Mouse (Mus musculus) midbrain, embryonic 10.5 days (tissue): ENCODE results near the gene Rrp12. TPM values are rescaled to one million over a fixed set of nuclear protein-coding genes. Genes with fewer than 3 reads are reported as not detected.
"Not testable (repeated sequence)": the region's sequence is repeated elsewhere in the genome, so short reads cannot be mapped to it uniquely, and the experiment has no call there.

Experiments
- DNase-seq: peaks from one replicate; pipeline ENCODE4 v3.0.0-alpha.2; 2017; ENCODE audit warnings: low spot score
- H3K27ac ChIP-seq: fragments of 300-500 bp; sonication (generic); replicated peaks from 2 replicates; pipeline ENCODE4 v1.5.1; 2016; ENCODE audit warnings: mild to moderate bottlenecking
- H3K27me3 ChIP-seq: fragments of 300-500 bp; sonication (generic); 2 replicates; pipeline ENCODE4 v1.6.1; 2016; ENCODE audit warnings: low read depth, mild to moderate bottlenecking; ENCODE audit not compliant: poor library complexity, severe bottlenecking
- H3K36me3 ChIP-seq: fragments of 300-500 bp; sonication (generic); 2 replicates; pipeline ENCODE4 v1.6.1; 2016; ENCODE audit warnings: mild to moderate bottlenecking, moderate library complexity
- H3K4me1 ChIP-seq: fragments of 300-500 bp; sonication (generic); 2 replicates; pipeline ENCODE4 v1.6.1; 2016
- H3K4me3 ChIP-seq: fragments of 300-500 bp; sonication (generic); 2 replicates; pipeline ENCODE4 v1.5.1; 2016; ENCODE audit warnings: mild to moderate bottlenecking, moderate library complexity
- H3K9me3 ChIP-seq: fragments of 300-500 bp; sonication (generic); replicated peaks from 2 replicates; pipeline ENCODE4 v1.6.1; 2016; ENCODE audit warnings: mild to moderate bottlenecking
- WGBS: fragments of 180-500 bp; shearing (Covaris S2); methylation state at CpG from one replicate; pipeline ENCODE4 v1.1.7; 2016; 5-methylcytosine and 5-hydroxymethylcytosine counted together
- polyA plus RNA-seq: library from polyadenylated mRNA; unstranded; fragments of >200 nt; fragmentation: Nextera tagmentation; extraction: Ambion mirVana; gene quantifications from 2 replicates; pipeline ENCODE4 v1.2.1, GENCODE M21; 2016

Gene Rrp12
- polyA plus RNA-seq, 1 experiment from 2014 or later: 35.4 TPM

DNA sequence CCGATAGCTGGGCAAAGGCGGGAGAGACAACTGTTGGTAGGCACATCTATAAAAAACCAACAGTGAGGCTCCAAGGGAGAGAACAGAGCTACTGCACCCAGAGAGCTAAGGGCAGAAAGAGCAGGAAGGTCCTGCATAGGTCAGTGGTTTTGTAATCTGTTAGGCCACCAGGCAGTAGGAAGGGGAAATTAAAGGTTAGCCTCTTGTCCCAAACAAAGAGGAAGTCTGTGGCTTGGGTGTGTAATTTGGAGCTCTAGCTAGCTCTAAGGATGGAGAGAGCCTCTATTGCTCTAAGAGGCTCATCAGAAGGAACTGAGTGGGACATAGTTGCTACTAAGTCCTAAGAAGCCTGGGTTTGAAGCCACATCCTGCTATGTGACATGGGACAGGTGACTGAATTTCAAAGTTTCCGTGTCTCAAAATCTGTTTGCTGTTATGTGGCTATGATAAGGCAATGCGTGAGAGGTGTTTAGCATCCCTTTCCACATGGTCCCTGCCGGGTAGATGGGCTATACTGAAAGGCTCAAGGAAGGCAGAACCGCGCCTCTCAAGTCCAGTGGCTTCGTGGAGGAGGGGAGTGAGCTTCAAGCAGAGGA lies 4.6 kb upstream of the Rrp12 start:
- WGBS: 90% methylated on average over 8 of the region's 8 CpGs
- H3K9me3 ChIP-seq: no peaks in the 10 kb centered on the region
- H3K27ac ChIP-seq: no peak overlapping the region
- no peak overlapping the region for H3K4me3 ChIP-seq
- H3K4me1 ChIP-seq: peaks cover 10% of the 10 kb centered on the region
- DNase-seq: no peak
- no peaks in the 10 kb centered on the region for H3K27me3 ChIP-seq
- H3K36me3 ChIP-seq: no peaks in the 10 kb centered on the region

DNA sequence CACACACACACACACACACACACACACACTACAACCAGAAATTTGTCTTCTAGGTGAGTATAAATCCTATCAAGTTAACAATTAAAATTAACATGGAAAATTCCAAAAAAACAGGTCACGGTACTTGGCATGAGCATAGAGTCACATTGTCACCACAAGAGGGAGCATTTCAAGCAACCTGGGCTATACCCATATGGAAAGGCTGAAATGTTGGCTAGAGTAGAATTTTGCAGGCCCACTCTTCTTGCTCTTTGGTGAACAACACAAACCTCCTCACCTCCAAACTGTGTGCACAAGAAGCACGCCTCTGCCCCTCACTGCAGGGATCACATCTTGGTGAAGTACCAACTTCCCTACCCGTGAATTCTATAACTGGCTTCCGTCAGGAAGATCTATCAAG lies 2.9 kb upstream of the Rrp12 start:
- Histone ChIP-seq H3K4me1 (peaks cover 22% of the 10 kb centered on the region), H3K27me3 (no peaks in the 10 kb centered on the region), H3K27ac (no peak overlapping the region), H3K9me3 (no peaks in the 10 kb centered on the region), H3K4me3 (no peak overlapping the region), H3K36me3 (no peaks in the 10 kb centered on the region)
- peak; percentile 27 for DNase-seq
- 54% methylated on average over 4 of the region's 4 CpGs for WGBS

DNA sequence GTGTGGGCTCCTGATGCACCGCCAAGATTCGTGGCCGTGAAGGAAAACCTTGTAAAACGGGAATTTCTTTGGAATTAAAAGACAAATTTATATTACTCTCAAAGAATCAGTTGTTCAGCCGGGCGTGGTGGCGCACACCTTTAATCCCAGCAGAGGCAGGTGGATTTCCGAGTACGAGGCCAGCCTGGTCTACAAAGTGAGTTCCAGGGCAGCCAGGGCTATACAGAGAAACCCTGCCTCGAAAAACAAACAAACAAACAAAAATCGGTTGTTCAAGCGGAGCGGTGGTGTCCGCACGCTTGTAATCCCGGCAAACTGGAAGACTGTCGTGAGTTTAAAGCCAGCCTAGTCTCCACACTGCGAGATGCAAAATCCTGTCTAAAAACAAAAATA lies 342 bp upstream of the Rrp12 start:
- Histone ChIP-seq H3K4me1 (peaks cover 22% of the 10 kb centered on the region), H3K27ac (peak overlapping the region; percentile 29; the same call in 1 of the 2 replicates), H3K27me3 (no peaks in the 10 kb centered on the region), H3K4me3 (peak overlapping the region; percentile 93), H3K36me3 (peaks cover 15% of the 10 kb centered on the region), H3K9me3 (no peaks in the 10 kb centered on the region)
- no peak for DNase-seq
- WGBS: 20% methylated on average over 18 of the region's 18 CpGs

DNA sequence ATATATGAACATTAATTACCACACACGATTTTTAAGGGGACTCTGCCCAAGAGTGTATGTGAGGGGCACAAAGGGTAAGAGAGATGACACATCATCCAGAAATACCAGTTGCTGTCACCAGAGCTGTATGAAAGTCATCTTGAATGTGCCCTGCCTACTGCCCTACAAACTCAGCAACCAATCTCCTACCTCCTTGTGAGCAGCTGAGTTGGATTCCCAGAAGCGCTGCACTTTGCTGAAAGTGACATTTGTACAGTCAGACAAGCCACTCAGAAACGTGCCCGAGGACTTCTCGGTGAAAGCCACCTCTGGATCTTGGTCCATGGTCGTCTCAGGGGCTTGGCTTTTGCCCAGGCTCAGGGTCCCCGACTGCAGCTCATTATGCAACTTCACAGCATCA lies 1.0 kb downstream of the Rrp12 start:
- peak overlapping the region; percentile 93 for H3K4me3 ChIP-seq
- DNase-seq: no peak
- H3K27ac ChIP-seq: no peak overlapping the region
- H3K27me3 ChIP-seq: no peaks in the 10 kb centered on the region
- WGBS: 56% methylated on average over 7 of the region's 7 CpGs
- no peaks in the 10 kb centered on the region for H3K9me3 ChIP-seq
- peaks cover 22% of the 10 kb centered on the region for H3K4me1 ChIP-seq
- peaks cover 28% of the 10 kb centered on the region for H3K36me3 ChIP-seq

DNA sequence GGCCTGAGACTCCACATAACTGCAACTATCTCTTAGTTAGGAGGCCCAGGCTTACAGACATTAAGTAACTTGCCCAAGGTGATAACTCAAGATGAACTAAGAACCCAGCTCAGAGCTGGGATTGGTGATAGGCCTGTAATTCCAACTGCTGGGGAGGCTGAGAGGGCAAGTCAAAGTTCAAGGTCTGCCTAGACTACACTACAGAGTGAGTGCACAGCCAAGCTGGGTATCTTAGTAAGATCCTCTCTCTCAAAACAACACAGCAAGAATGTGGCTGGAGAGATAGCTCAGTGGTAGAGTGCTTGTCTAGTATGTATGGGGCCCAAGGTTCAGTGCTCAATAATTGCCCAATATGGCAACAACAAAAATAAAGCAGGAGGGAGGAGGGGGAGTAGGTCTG lies 7.8 kb downstream of the Rrp12 start:
- H3K9me3 ChIP-seq: no peaks in the 10 kb centered on the region
- no peak overlapping the region for H3K27ac ChIP-seq
- H3K36me3 ChIP-seq: peaks cover 90% of the 10 kb centered on the region
- H3K27me3 ChIP-seq: no peaks in the 10 kb centered on the region
- H3K4me1 ChIP-seq: no peaks in the 10 kb centered on the region
- DNase-seq: no peak
- no peak overlapping the region for H3K4me3 ChIP-seq

DNA sequence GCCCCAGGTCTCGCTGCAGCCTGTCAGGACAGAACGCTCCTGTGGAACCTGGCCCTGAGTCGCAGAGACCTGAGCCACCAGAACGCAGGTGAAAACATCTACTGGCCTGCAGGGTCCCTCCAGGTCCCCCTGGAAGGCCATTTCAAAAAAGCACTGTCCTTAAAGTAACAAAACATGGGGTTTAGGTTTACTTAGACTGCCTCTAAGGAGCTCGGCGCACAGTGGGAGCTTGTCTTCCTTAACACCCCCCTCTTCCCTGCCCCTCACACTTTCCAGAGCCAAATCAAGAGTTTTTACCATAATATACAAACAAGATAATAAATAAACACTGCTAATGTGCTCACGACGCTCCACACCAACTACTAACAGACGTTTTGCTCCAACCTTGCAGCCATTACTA lies 12.1 kb downstream of the Rrp12 start:
- WGBS: 91% methylated on average over 9 of the region's 9 CpGs
- Histone ChIP-seq H3K27ac (no peak overlapping the region), H3K36me3 (peaks cover 94% of the 10 kb centered on the region), H3K27me3 (no peaks in the 10 kb centered on the region), H3K9me3 (no peaks in the 10 kb centered on the region), H3K4me1 (no peaks in the 10 kb centered on the region), H3K4me3 (no peak overlapping the region)
- no peak for DNase-seq

DNA sequence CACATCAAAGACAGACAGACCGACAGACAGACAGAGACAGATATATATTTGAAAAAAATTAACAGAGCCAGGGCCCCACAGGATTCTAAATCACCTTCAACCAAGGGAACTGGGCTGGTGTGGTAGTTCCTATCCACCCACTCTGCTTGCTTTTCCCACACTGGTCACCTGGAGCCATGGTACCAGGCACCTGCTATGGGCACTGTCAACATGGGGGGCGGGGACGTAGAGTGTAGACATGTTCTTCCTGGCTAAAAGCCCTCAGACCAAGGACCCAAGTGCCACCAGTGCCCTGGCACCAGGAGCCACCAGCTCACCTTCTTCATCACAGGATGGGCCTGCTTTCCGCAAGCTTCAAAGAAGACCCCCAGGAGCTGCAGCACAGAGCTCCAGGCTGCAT lies 14.1 kb downstream of the Rrp12 start:
- Histone ChIP-seq H3K9me3 (no peaks in the 10 kb centered on the region), H3K4me1 (no peaks in the 10 kb centered on the region), H3K36me3 (peaks cover 90% of the 10 kb centered on the region), H3K27me3 (no peaks in the 10 kb centered on the region), H3K27ac (no peak overlapping the region), H3K4me3 (no peak overlapping the region)
- DNase-seq: no peak
- WGBS: 95% methylated on average over 4 of the region's 4 CpGs

DNA sequence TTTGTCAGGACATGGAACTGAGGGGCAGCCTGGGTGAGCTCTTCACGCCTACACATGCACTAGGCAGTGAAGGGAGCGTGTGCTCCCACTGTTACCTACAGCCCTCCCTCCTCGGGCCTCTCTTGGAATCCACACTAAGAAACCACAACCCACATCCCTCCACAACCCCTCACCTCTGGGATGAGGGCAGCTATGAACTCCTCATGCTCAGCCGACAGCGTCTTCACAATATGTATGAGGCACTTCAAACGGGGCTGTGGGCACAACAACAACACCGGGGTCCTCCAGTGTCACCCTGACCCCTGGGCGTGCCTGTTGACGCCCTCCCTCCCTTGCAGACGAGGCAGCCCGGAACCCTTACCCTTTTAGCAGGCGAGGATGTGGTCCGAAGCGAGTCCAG lies 21.6 kb downstream of the Rrp12 start:
- no peaks in the 10 kb centered on the region for H3K27me3 ChIP-seq
- H3K4me1 ChIP-seq: no peaks in the 10 kb centered on the region
- H3K4me3 ChIP-seq: no peak overlapping the region
- H3K36me3 ChIP-seq: peaks cover 95% of the 10 kb centered on the region
- H3K9me3 ChIP-seq: no peaks in the 10 kb centered on the region
- WGBS: 96% methylated on average over 14 of the region's 14 CpGs
- no peak for DNase-seq
- no peak overlapping the region for H3K27ac ChIP-seq

DNA sequence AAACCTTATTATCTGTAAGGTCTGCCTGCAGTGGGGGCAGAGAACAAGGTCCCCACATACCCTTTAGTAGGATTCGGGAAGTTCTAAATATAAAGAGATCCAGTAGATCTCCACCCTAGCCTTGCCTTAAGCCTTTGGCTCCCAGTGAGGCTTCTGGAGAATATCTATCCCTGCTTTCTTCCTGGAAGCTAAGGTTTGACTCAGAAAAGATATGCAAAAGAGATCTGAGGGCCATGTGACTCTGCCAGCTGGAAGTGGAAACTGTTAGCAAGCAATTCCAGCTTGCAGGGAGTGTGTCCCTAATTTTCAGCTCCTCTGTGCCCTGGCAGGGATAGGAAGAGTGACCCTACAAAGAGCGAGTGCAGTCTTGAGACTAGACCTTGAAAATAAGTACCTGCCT lies 23.7 kb downstream of the Rrp12 start:
- DNase-seq: no peak
- Histone ChIP-seq H3K27ac (no peak overlapping the region), H3K4me1 (no peaks in the 10 kb centered on the region), H3K9me3 (no peaks in the 10 kb centered on the region), H3K27me3 (no peaks in the 10 kb centered on the region), H3K36me3 (peaks cover 99% of the 10 kb centered on the region), H3K4me3 (no peak overlapping the region)
- 94% methylated on average over 2 of the region's 2 CpGs for WGBS

DNA sequence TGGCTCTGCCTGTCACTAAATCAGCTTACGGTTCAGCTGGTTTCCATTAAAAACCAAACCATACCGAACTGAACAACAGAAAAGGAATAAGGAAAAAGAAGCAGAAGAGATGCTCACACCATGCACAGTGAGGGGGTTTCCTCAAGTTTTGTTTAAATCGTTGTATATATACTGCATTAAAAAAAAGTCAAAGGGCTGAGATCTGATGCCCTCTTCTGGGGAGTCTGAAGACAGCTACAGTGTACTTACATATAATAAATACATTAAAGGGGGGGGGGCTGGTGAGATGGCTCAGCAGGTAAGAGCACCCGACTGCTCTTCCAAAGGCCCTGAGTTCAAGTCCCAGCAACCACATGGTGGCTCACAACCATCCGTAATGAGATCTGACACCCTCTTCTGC lies 26.0 kb downstream of the Rrp12 start:
- not testable (repeated sequence) for H3K27ac ChIP-seq, H3K4me1 ChIP-seq, H3K27me3 ChIP-seq, H3K9me3 ChIP-seq, DNase-seq, H3K4me3 ChIP-seq
- peaks cover 100% of the 10 kb centered on the region for H3K36me3 ChIP-seq
- 92% methylated on average over 5 of the region's 5 CpGs for WGBS

DNA sequence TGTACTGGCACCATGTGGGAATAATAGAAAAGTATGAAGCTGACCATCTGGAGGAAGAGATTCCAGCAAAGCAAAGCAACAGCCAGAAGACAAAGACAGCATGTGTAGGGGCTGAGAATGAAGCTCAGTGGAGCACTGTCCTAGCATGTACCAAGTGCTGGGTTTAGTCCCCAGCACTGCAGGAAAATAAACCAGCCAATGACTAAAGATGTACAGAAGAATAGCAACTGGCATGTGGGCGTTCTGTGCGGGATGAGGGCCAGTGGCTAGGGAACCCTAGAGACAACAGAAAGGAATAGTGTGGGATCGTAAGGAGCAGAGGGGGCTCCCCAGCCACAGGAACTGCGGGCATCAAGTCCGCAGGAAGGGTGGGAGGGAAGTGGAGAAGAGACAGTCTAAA lies 26.7 kb downstream of the Rrp12 start:
- DNase-seq: no peak
- Histone ChIP-seq H3K27me3 (no peaks in the 10 kb centered on the region), H3K4me1 (no peaks in the 10 kb centered on the region), H3K4me3 (no peak overlapping the region), H3K9me3 (no peaks in the 10 kb centered on the region), H3K36me3 (peaks cover 100% of the 10 kb centered on the region), H3K27ac (no peak overlapping the region)
- WGBS: 93% methylated on average over 5 of the region's 5 CpGs

DNA sequence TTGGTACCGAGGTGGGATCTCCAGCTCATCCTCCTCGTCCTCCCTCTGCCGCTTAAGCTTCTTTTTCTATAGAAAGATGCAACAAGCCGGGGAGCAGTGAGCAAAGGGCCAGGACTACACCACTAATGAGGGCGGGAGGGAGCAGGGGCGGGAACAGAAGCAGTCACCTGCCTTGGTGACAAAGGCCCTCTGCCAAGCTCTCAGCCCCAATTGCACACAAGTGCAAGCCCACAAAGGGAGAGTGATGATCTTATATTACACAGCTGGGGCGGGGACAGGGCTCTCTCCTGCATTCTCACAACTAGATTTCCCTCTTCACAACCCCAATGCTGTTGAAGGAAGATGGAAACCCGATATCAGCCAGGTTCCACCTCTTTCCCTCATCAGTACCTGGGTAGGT lies 29.3 kb downstream of the Rrp12 start:
- Histone ChIP-seq H3K36me3 (peaks cover 100% of the 10 kb centered on the region), H3K9me3 (no peaks in the 10 kb centered on the region), H3K4me3 (no peak overlapping the region), H3K27ac (no peak overlapping the region), H3K4me1 (no peaks in the 10 kb centered on the region), H3K27me3 (no peaks in the 10 kb centered on the region)
- WGBS: 94% methylated on average over 8 of the region's 8 CpGs
- DNase-seq: no peak

DNA sequence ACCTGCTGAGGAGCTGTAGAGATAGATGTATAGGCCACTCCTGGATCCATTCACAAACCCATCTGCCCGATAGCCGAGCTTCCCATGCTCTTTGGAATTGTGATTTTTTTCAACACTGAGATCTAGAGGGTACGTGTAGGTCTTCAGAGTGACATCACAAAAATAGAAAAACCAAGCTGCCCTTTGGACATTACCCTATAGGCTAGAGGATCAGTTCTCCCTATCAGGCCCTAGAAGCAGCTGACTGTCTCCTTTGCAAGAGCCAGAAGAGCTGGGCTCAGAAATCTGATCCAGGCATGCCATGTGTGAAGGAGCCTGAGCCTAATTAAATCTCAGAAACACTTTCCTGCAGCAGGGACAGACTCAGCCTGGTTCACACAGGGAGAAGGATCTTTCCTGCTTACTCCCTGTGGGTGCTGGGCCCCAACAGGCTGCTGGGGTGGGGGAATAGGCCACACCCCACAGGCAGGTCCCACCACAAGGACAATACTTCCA lies 38.1 kb downstream of the Rrp12 start:
- peaks cover 21% of the 10 kb centered on the region for H3K36me3 ChIP-seq
- WGBS: 84% methylated on average over 3 of the region's 3 CpGs
- no peaks in the 10 kb centered on the region for H3K27me3 ChIP-seq
- no peak overlapping the region for H3K4me3 ChIP-seq
- no peak for DNase-seq
- H3K9me3 ChIP-seq: no peaks in the 10 kb centered on the region
- H3K27ac ChIP-seq: no peak overlapping the region
- peaks cover 7% of the 10 kb centered on the region; the same call in 1 of the 2 replicates for H3K4me1 ChIP-seq
